ENCODE assay signal across 7 mouse cellular contexts in genomic region chr12:107085906-107086655, GRCm38 (mm10).
DNase-seq lines count a peak whose midpoint lies in the region; ATAC-seq and TF ChIP-seq lines count a peak whose summit lies in the region.

No protein-coding gene starts in this region.

- peak; percentile 82 to 93 for DNase-seq in CD8-positive naive resting alpha-beta T cell, adult 2 months (ENCODE audit: low read depth in 2 of 2, low spot score in 2 of 2)
- peak; percentile 31 for DNase-seq in ES-E14 (ENCODE audit: low read depth, low spot score)
- DNase-seq in embryo, embryonic 9.5 days (ENCODE audit: extremely low spot score): peak; percentile 71
- peak; percentile 59 for DNase-seq in hindbrain, embryonic 14.5 days (ENCODE audit: low spot score)
- DNase-seq in left cerebral cortex, adult 8-10 months (ENCODE audit: low spot score in 2 of 2): peak; percentile 18
- DNase-seq in midbrain, embryonic 14.5 days: peak; percentile 81
- DNase-seq in stomach, postnatal 0 days (ENCODE audit: low spot score): peak; percentile 60

- no peaks in the 10 kb centered on the region for H3K36me3 ChIP-seq in ES-E14 (ENCODE audit: control insufficient read depth, insufficient read depth, low read length, poor library complexity, severe bottlenecking)
- no peaks in the 10 kb centered on the region for H3K36me3 ChIP-seq in hindbrain, embryonic 14.5 days (replicated peaks; ENCODE audit: control insufficient read depth, insufficient read depth)
- H3K36me3 ChIP-seq in midbrain, embryonic 14.5 days (ENCODE audit: control insufficient read depth, insufficient read depth, low read length): no peaks in the 10 kb centered on the region
- no peaks in the 10 kb centered on the region for H3K36me3 ChIP-seq in stomach, postnatal 0 days (ENCODE audit: control insufficient read depth, insufficient read depth, low read length)

- TF ChIP-seq EP300 in stomach, postnatal 0 days (optimal IDR thresholded peaks at IDR 0.05): no peak

- TF ChIP-seq CTCF in stomach, postnatal 0 days (IDR thresholded peaks at IDR 0.05; ENCODE audit: low read depth): peak; percentile 72

- WGBS in hindbrain, embryonic 14.5 days: 38% methylated on average over 16 of the region's 16 CpGs
- WGBS in midbrain, embryonic 14.5 days: 42% methylated on average over 16 of the region's 16 CpGs
- WGBS in stomach, postnatal 0 days: 42% methylated on average over 16 of the region's 16 CpGs

- H3K9ac ChIP-seq in ES-E14 (ENCODE audit: insufficient read depth, low read depth, low read length, poor library complexity, severe bottlenecking): no peak overlapping the region
- no peak overlapping the region for H3K9ac ChIP-seq in hindbrain, embryonic 14.5 days
- H3K9ac ChIP-seq in midbrain, embryonic 14.5 days (replicated peaks; ENCODE audit: low read length): no peak overlapping the region
- no peak overlapping the region for H3K9ac ChIP-seq in stomach, postnatal 0 days (ENCODE audit: low read length)

- ATAC-seq in hindbrain, embryonic 14.5 days (ENCODE audit: low FRiP score): 0 out of 2 replicates have a peak, but pooled peaks have one; percentile 27
- ATAC-seq in midbrain, embryonic 14.5 days (ENCODE audit: low FRiP score, low TSS enrichment): no peak; the same call in 1 of the 2 replicates
- peak; percentile 51; the same call in 1 of the 2 replicates for ATAC-seq in stomach, postnatal 0 days (ENCODE audit: low FRiP score, low TSS enrichment)

- no peaks in the 10 kb centered on the region for H3K27me3 ChIP-seq in hindbrain, embryonic 14.5 days (ENCODE audit: control insufficient read depth, insufficient read depth, low read length)
- H3K27me3 ChIP-seq in midbrain, embryonic 14.5 days (ENCODE audit: control insufficient read depth, insufficient read depth, low read length): no peaks in the 10 kb centered on the region
- H3K27me3 ChIP-seq in stomach, postnatal 0 days (ENCODE audit: control insufficient read depth, insufficient read depth, low read length): no peaks in the 10 kb centered on the region

- no peaks in the 10 kb centered on the region for H3K9me3 ChIP-seq in ES-E14 (ENCODE audit: control insufficient read depth, insufficient read depth, low read depth, low read length)
- H3K9me3 ChIP-seq in hindbrain, embryonic 14.5 days (ENCODE audit: control insufficient read depth, low read length): no peaks in the 10 kb centered on the region
- H3K9me3 ChIP-seq in midbrain, embryonic 14.5 days (ENCODE audit: control insufficient read depth, low read length): no peaks in the 10 kb centered on the region
- no peaks in the 10 kb centered on the region for H3K9me3 ChIP-seq in stomach, postnatal 0 days (ENCODE audit: control insufficient read depth, low read length)

- H3K4me2 ChIP-seq in hindbrain, embryonic 14.5 days (replicated peaks): no peak overlapping the region
- no peak overlapping the region for H3K4me2 ChIP-seq in midbrain, embryonic 14.5 days (ENCODE audit: low read length)
- H3K4me2 ChIP-seq in stomach, postnatal 0 days (replicated peaks; ENCODE audit: low read depth): no peak overlapping the region

- no peak overlapping the region for H3K4me3 ChIP-seq in ES-E14 (ENCODE audit: insufficient read depth in 1 of 2, low read depth in 1 of 2, low read length in 2 of 2, poor library complexity in 1 of 2, severe bottlenecking in 1 of 2)
- no peak overlapping the region for H3K4me3 ChIP-seq in hindbrain, embryonic 14.5 days (replicated peaks; ENCODE audit: low read length)
- no peak overlapping the region for H3K4me3 ChIP-seq in midbrain, embryonic 14.5 days (replicated peaks; ENCODE audit: low read depth, low read length)
- no peak overlapping the region for H3K4me3 ChIP-seq in stomach, postnatal 0 days (ENCODE audit: low read depth, low read length)

- H3K27ac ChIP-seq in ES-E14 (ENCODE audit: insufficient read depth, low read depth, low read length, poor library complexity, severe bottlenecking): no peak overlapping the region
- H3K27ac ChIP-seq in hindbrain, embryonic 14.5 days: peak overlapping the region; percentile 39; the same call in 1 of the 2 replicates
- no peak overlapping the region for H3K27ac ChIP-seq in midbrain, embryonic 14.5 days (replicated peaks; ENCODE audit: low read depth, low read length)
- no peak overlapping the region for H3K27ac ChIP-seq in stomach, postnatal 0 days (replicated peaks)

- in situ Hi-C loops in ES-E14 (cut with MboI; ENCODE audit: low sequenced_read_pairs in 2 of 2, unreplicated experiment in 2 of 2): no loop called here

- H3K4me1 ChIP-seq in ES-E14 (ENCODE audit: control insufficient read depth in 2 of 2, insufficient read depth in 2 of 2, low read length in 2 of 2, poor library complexity in 1 of 2): no peaks in the 10 kb centered on the region
- peaks cover 19% of the 10 kb centered on the region for H3K4me1 ChIP-seq in hindbrain, embryonic 14.5 days (replicated peaks; ENCODE audit: control insufficient read depth, insufficient read depth, low read length)
- peaks cover 22% of the 10 kb centered on the region for H3K4me1 ChIP-seq in midbrain, embryonic 14.5 days (ENCODE audit: control insufficient read depth, insufficient read depth, low read length)
- no peaks in the 10 kb centered on the region for H3K4me1 ChIP-seq in stomach, postnatal 0 days (replicated peaks; ENCODE audit: control insufficient read depth, insufficient read depth)

TF ChIP-seq in ES-E14, 5 proteins besides CTCF, POLR2A, EP300 and RAD21:
- no peak for TF ChIP-seq HCFC1 (IDR thresholded peaks at IDR 0.05; ENCODE audit: borderline replicate concordance, insufficient read depth, low read length)
- TF ChIP-seq MAFK (IDR thresholded peaks at IDR 0.05; ENCODE audit: insufficient read depth, low read depth, low read length): no peak
- no peak for TF ChIP-seq ZNF384 (IDR thresholded peaks at IDR 0.05; ENCODE audit: low read depth, low read length)
- TF ChIP-seq ZC3H11A (IDR thresholded peaks at IDR 0.05; ENCODE audit: borderline replicate concordance, low read depth, low read length): 0 out of 2 replicates have a peak, but pooled peaks have one; percentile 19
- TF ChIP-seq CHD2 (IDR thresholded peaks at IDR 0.05; ENCODE audit: low read depth, low read length): no peak

Comparison
In these comparisons a context has a peak if more than half of its experiments do, and no peak if none do; other contexts are left out.
1. DNase-seq: peak in every context shown above with its lines; median percentile 88 in CD8-positive naive resting alpha-beta T cell, adult 2 months; 81 in midbrain, embryonic 14.5 days; 71 in embryo, embryonic 9.5 days; 60 in stomach, postnatal 0 days; 59 in hindbrain, embryonic 14.5 days; 31 in ES-E14; 18 in left cerebral cortex, adult 8-10 months.